Mouse (Mus musculus) brain, adult 2 months (tissue): ENCODE measurements around the gene Ltbp3.
A peak's percentile ranks its signal among the peaks of the same experiment; 100 is the strongest.

Experiments used
- DNase-seq: peaks from one replicate; pipeline ENCODE4 v3.0.0; 2011; ENCODE audit warnings: low read depth, low spot score

The Ltbp3 gene

GRCm38 (mm10) chr19:5750951-5751350 is 10.2 kb downstream of the Ltbp3 start:
- DNase-seq: no peak

DNA sequence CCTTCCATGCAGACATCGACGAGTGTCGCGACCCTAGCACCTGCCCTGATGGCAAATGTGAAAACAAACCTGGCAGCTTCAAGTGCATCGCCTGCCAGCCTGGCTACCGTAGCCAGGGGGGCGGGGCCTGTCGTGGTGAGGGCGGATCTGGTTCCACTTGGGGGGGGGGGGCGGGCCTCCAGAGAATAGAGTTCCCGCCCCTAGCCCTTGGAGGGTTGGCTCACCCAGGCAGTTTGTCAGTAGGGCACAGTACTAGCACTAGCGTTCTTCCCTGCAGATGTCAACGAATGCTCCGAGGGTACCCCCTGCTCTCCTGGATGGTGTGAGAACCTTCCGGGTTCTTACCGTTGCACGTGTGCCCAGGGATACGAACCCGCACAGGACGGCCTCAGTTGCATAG is 11.0 kb downstream of the Ltbp3 start:
- no peak for DNase-seq

- DNase-seq: peak; percentile 93
Observed at GRCm38 (mm10) chr19:5756321-5756985, 15.7 kb downstream of the Ltbp3 start.

GRCm38 (mm10) chr19:5756991-5757636 is 16.4 kb downstream of the Ltbp3 start:
- no peak for DNase-seq

GRCm38 (mm10) chr19:5758878-5759403 is 18.2 kb downstream of the Ltbp3 start:
- no peak for DNase-seq

DNA sequence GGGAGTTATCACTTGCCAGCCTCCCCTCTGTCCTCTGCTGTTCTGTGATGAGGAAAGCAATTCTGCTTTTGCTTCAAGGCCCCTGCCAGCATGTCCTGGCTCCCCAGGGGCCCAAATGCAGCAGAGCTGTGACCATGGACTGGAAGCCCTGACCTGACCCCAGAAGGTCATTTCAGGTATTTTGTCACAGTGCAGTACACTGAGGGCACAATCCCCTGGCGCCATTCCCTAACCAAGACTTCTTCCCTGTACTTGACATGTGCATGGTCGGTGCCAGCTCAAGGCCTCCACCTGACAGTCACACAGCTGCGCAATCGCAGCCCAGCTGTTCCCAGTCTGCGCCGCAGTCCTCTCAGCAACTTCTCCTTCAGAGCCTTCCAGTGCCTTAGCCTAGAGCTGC is 22.5 kb downstream of the Ltbp3 start:
- no peak for DNase-seq

- no peak for DNase-seq
Observed at GRCm38 (mm10) chr19:5767271-5767670, 26.6 kb downstream of the Ltbp3 start.

GRCm38 (mm10) chr19:5770311-5770710 is 29.6 kb downstream of the Ltbp3 start:
- no peak for DNase-seq

DNA sequence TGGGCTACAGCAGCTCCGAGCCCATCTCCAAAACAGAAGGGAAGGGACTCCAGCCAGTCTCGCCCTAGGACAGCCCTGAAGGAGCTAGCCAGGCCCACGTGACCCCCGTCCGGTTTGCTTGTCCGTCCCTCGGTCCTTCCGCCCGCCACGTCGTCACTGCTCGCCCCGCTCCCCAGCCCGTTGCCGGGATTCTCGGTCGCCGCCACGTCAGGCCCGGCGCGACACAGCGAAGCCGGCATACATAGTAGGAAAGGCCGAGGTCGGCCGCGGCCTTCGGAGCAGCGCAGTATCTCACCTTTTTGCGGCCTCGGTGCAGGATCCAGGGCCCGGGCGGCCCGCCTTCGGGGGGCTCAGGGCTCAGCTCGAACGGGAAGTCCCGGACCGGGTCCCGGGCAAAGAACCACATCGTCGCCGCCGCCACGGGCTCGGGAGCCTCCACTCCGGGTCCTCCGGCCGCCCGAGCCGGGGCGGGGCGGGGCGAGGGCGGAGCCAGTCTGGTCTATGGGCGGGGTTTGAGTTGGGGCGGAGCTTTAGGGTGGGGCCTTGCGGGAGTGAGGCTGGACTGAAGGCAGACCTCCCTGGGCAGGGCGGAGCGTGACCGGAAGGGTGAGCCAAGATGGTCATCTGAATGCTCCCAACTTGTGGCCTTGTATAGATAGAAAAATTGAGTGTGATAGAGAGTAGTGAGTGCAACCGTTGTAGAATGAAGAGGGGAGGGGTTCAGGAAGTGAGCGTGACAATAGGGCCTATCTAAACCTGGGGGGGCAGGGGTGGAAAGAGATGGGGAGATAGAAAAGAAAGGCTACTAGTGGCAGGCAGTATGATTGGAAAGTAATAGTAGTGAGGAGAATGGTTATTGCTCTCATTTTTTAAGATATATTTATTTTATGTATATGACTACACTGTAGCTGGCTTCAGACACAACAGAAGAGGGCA is 30.5 kb downstream of the Ltbp3 start, which contains the start of gene Scyl1:
Gene Scyl1, minus strand, starts transcription at position 495 of the 936 bp plus-strand sequence.
- peak; percentile 94 for DNase-seq

DNA sequence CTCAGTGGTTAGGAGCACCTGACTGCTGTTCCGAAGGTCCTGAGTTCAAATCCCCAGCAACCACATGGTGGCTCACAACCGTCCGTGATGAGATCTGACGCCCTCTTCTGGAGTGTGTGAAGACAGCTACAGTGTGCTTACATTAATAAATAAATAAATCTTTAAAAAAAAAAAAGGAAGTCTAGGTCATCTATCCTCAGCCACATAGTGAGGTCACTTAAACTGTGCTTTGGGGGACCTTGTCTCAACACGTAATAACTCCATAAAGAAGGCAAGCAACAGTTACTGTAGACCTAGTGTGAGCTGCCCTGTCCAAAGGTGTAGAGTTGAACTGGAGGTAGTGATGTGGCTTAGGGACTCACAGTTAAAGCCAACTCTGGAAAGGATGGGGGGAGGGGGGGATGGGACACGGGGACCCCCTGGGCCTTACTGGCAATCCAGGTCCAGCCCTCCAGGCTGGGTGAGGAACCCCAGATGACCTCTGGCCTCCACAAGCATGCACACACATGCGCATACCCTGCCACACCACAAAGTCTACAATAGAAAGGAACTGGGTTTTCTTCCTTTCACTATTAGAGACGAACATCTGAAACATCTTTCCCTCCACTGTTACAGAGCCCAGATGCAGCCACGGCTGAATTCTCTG is 36.8 kb downstream of the Ltbp3 start:
- DNase-seq: no peak

DNA sequence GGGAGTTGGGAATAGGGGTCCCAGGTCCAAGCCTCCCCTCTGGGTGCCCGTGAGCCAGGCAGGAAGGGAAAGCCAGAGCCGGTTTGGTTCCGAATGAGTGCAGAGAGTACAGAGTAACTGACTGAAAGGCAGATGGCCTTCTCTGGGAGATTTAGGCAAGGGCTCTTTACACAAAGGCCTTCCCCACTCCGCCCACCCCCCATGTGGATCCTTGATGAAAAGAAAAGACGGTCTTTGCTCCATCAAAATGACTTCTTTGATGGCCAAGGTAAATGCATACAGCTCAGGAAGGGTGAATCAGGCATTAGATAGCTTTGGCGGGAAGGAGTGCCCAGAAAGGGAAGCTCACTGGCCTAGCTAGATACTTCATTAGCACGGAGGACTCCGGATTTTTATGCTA is 37.6 kb downstream of the Ltbp3 start:
- no peak for DNase-seq

GRCm38 (mm10) chr19:5780203-5780602 is 39.5 kb downstream of the Ltbp3 start:
- DNase-seq: peak; percentile 62

- DNase-seq: no peak
Observed at GRCm38 (mm10) chr19:5781532-5781931, 40.8 kb downstream of the Ltbp3 start.

- DNase-seq: no peak
Observed at GRCm38 (mm10) chr19:5782121-5782520, 41.4 kb downstream of the Ltbp3 start.

GRCm38 (mm10) chr19:5784958-5785577 is 44.4 kb downstream of the Ltbp3 start:
- no peak for DNase-seq

GRCm38 (mm10) chr19:5786441-5787114 is 45.9 kb downstream of the Ltbp3 start:
- peak; percentile 92 for DNase-seq

DNA sequence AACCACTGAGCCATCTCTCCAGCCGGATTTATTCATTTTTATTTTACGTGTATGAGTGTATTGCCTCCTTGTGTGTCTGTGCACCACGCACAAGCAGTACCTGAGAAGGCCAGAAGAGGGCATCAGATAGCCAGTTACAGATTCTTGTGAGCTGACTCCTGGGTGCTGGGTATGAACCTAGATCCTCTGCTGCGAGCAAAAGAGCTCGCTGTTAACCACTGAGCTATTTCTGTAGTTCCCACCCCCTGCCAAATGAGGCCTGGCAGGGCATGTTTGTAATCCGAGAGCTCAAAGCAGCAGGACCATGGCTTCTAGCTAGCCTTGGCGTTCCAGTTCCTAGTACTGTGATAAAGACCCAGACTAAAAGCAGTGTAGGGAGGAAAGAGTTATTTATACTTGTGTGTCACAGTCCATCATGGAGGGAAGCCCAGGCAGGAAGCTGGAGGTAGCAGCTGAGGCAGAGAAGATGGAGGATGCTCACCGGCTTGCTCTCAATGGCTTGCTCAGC is 46.5 kb downstream of the Ltbp3 start:
- peak; percentile 96 for DNase-seq

DNA sequence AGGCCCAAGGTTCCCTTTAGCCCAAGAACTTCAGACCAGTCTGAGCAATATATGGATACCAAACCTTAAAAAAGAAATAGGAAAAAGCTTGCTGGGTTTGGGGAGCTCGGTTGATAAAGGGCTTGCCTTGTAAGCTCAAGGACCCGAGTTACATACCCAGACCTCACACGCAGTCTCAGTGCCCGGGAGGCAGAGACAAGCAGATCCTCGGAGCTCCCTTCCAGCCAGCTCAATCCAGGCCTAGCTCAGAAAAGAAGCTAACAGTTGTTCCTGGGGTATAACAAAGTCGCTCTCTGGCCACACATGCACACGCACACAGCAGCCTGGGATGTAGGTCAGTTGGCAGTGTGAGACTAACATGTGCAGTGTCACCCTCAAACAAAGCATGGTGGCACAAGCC is 47.2 kb downstream of the Ltbp3 start:
- no peak for DNase-seq

DNA sequence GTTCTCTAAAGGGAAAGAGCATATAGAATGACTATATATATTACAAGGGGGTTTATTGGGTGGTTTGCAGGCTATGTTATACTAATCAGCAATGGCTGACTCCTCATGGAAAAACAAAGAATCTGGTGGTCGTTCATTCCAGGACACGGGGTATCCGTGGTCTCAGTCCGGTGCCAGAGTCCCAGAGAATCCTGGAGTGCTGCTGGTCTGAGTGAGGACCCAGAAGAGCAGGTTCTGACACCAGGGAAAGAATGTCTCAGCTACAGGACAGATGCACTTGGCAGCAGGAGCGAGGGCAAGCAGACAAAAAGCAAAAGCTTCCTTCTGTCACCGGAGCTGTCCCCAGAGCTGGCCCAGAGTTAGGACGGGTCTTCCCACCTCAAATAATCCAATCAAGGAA is 47.9 kb downstream of the Ltbp3 start:
- DNase-seq: no peak

DNA sequence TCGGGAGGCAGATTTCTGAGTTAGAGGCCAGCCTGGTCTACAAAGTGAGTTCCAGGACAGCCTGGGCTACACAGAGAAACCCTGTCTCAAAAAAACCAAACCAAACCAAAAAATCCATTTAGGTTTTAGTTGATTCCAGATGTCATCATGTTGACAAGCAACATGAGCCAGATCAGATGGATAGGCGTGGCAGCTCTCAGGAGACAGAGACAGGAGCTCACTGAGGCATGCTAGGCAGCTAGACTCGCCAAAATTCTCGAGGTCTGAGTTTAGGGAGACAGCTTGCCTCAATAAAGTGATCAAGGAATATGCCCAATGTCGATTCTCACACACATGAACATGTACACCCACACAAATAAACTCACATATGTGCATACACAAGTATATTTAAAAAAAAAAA is 48.4 kb downstream of the Ltbp3 start:
- no peak for DNase-seq
